Mouse (Mus musculus) heart, adult 2 months (tissue): ENCODE measurements around the gene Dcp1b. TPM values are rescaled to one million over a fixed set of nuclear protein-coding genes. Genes with fewer than 3 reads are reported as not detected.

Experiments used
- DNase-seq, 2 experiments: peaks; one replicate each; pipeline ENCODE4 v3.0.0; 2021
- H3K27ac ChIP-seq: fragments of 200-600 bp; 2 replicates; pipeline ENCODE4 v1.8.1; 2022
- H3K27me3 ChIP-seq: fragments of 200-500 bp; 2 replicates; pipeline ENCODE4 v1.6.1; 2012; ENCODE audit warnings: mild to moderate bottlenecking, low read length, inconsistent platforms, mixed read lengths; ENCODE audit not compliant: control insufficient read depth, insufficient read depth
- H3K36me3 ChIP-seq: fragments of 200-500 bp; 2 replicates; pipeline ENCODE4 v1.6.1; 2012; ENCODE audit warnings: low read length, inconsistent platforms; ENCODE audit not compliant: control insufficient read depth, insufficient read depth
- H3K4me1 ChIP-seq: fragments of 200-500 bp; 2 replicates; pipeline ENCODE4 v1.6.1; 2011; ENCODE audit warnings: low read length; ENCODE audit not compliant: control insufficient read depth, insufficient read depth
- H3K4me3 ChIP-seq: fragments of 200-600 bp; 2 replicates; pipeline ENCODE4 v1.8.1; 2022
- H3K79me2 ChIP-seq: fragments of 200-500 bp; replicated peaks from 2 replicates; pipeline ENCODE4 v1.6.1; 2012; ENCODE audit warnings: mild to moderate bottlenecking, inconsistent platforms, low read length, moderate library complexity, mixed read lengths; ENCODE audit not compliant: control insufficient read depth, insufficient read depth
- H3K9ac ChIP-seq: fragments of 200-500 bp; 2 replicates; pipeline ENCODE4 v1.6.1; 2012; ENCODE audit warnings: low read depth, mild to moderate bottlenecking, control low read depth, inconsistent platforms, low read length, mixed read lengths
- CTCF ChIP-seq: fragments of 200-600 bp; IDR thresholded peaks from 2 replicates; pipeline ENCODE4 v1.8.1; 2022; ENCODE audit warnings: antibody characterized with exemption, mild to moderate bottlenecking, moderate library complexity
- EP300 ChIP-seq: fragments of 200-500 bp; IDR thresholded peaks from 2 replicates; pipeline ENCODE4 v1.6.1; 2011; ENCODE audit warnings: low read depth, low read length, control low read depth; ENCODE audit not compliant: insufficient read depth
- POLR2A ChIP-seq: fragments of 200-500 bp; IDR thresholded peaks from 2 replicates; pipeline ENCODE4 v1.6.1; 2011; ENCODE audit warnings: mild to moderate bottlenecking, low read depth, low read length, control low read depth; ENCODE audit not compliant: insufficient read depth
- WGBS: fragments of 180-500 bp; shearing (Covaris S2); methylation state at CpG from one replicate; pipeline ENCODE4 v1.1.7; 2018; 5-methylcytosine and 5-hydroxymethylcytosine counted together
- intact Hi-C: fragments of 180-260 bp; cut with DNase I; formaldehyde crosslinking; loops from one replicate; pipeline ENCODE4 v1.15.1; 2025
- polyA plus RNA-seq: library from polyadenylated mRNA; depleted of rRNA; stranded (reverse); fragments of >200 nt; gene quantifications from 2 replicates; pipeline ENCODE4 v1.2.3, GENCODE M21; 2012
- total RNA-seq, 2 experiments: library from RNA; stranded (reverse); gene quantifications; 2 replicates each; pipeline ENCODE4 v1.2.3; 2021

Dcp1b gene
- total and polyA plus RNA-seq, 3 experiments = 2.6 to 4.8 (median 2.7) TPM

- TF ChIP-seq CTCF (no peak), POLR2A (no peak), EP300 (no peak)
- peak overlapping the region; percentile 74 for H3K4me3 ChIP-seq
- H3K36me3 ChIP-seq = peaks cover 21% of the 10 kb centered on the region
- peaks cover 10% of the 10 kb centered on the region for H3K4me1 ChIP-seq
- DNase-seq = no peak
- intact Hi-C loops = no loop called here
- peak overlapping the region; percentile 94 for H3K27ac ChIP-seq
- WGBS = 48% methylated on average over 12 of the region's 12 CpGs
- no peak overlapping the region for H3K9ac ChIP-seq
- H3K79me2 ChIP-seq = peaks cover 2% of the 10 kb centered on the region; the same call in 1 of the 2 replicates
- H3K27me3 ChIP-seq = no peaks in the 10 kb centered on the region
Observed at GRCm38 (mm10) chr6:119174307-119175074, 562 bp upstream of the Dcp1b start.

- Histone ChIP-seq H3K36me3 (peaks cover 23% of the 10 kb centered on the region), H3K9ac (no peak overlapping the region; the same call in 1 of the 2 replicates), H3K27me3 (no peaks in the 10 kb centered on the region), H3K79me2 (peaks cover 2% of the 10 kb centered on the region; the same call in 1 of the 2 replicates), H3K4me1 (peaks cover 10% of the 10 kb centered on the region), H3K4me3 (peak overlapping the region; percentile 74), H3K27ac (peak overlapping the region; percentile 94)
- TF ChIP-seq EP300 = no peak
- TF ChIP-seq POLR2A = no peak
- no peak for TF ChIP-seq CTCF
- intact Hi-C loops = no loop called here
- 37% methylated on average over 7 of the region's 7 CpGs for WGBS
- DNase-seq = no peak
Observed at GRCm38 (mm10) chr6:119176103-119176502, 1.1 kb downstream of the Dcp1b start.

- Histone ChIP-seq H3K4me3 (peak overlapping the region; percentile 6; the same call in 1 of the 2 replicates), H3K27ac (peak overlapping the region; percentile 94), H3K9ac (peak overlapping the region; percentile 30), H3K36me3 (peaks cover 25% of the 10 kb centered on the region), H3K4me1 (peaks cover 13% of the 10 kb centered on the region), H3K27me3 (no peaks in the 10 kb centered on the region), H3K79me2 (peaks cover 2% of the 10 kb centered on the region; the same call in 1 of the 2 replicates)
- WGBS = 12% methylated on average over 8 of the region's 8 CpGs
- TF ChIP-seq POLR2A = no peak
- TF ChIP-seq EP300 = no peak
- no peak for TF ChIP-seq CTCF
- intact Hi-C loops = no loop called here
- no peak for DNase-seq
Observed at GRCm38 (mm10) chr6:119177101-119177500, 2.0 kb downstream of the Dcp1b start.

GRCm38 (mm10) chr6:119180188-119180587 is 5.1 kb downstream of the Dcp1b start:
- peak; percentile 41; the same call in 1 of the 2 replicates for TF ChIP-seq POLR2A
- TF ChIP-seq CTCF = no peak
- TF ChIP-seq EP300 = peak; percentile 37; the same call in 1 of the 2 replicates
- no peaks in the 10 kb centered on the region for H3K27me3 ChIP-seq
- intact Hi-C loops = loop anchor here (1.0 kb wide), 1 partner anchor 13 kb away; no protein-coding TSS in a partner anchor
- DNase-seq = peak in 1 of 2 experiments; percentile 47
- peaks cover 7% of the 10 kb centered on the region; the same call in 1 of the 2 replicates for H3K79me2 ChIP-seq
- no peak overlapping the region for H3K4me3 ChIP-seq
- H3K27ac ChIP-seq = peak overlapping the region; percentile 80
- H3K36me3 ChIP-seq = peaks cover 27% of the 10 kb centered on the region
- no peak overlapping the region for H3K9ac ChIP-seq
- H3K4me1 ChIP-seq = peaks cover 23% of the 10 kb centered on the region
- WGBS = 64% methylated on average over 2 of the region's 2 CpGs

GRCm38 (mm10) chr6:119182211-119182610 is 7.2 kb downstream of the Dcp1b start:
- peaks cover 31% of the 10 kb centered on the region for H3K36me3 ChIP-seq
- TF ChIP-seq POLR2A (no peak), EP300 (no peak), CTCF (no peak)
- peaks cover 8% of the 10 kb centered on the region; the same call in 1 of the 2 replicates for H3K79me2 ChIP-seq
- WGBS = 72% methylated on average over 9 of the region's 9 CpGs
- 0 out of 2 replicates have a peak overlapping the region, but pooled peaks have one; percentile 22 for H3K9ac ChIP-seq
- DNase-seq = no peak
- peak overlapping the region; percentile 77 for H3K27ac ChIP-seq
- H3K4me3 ChIP-seq = no peak overlapping the region
- intact Hi-C loops = no loop called here
- peaks cover 18% of the 10 kb centered on the region for H3K4me1 ChIP-seq
- H3K27me3 ChIP-seq = no peaks in the 10 kb centered on the region

GRCm38 (mm10) chr6:119183781-119184180 is 8.7 kb downstream of the Dcp1b start:
- Histone ChIP-seq H3K4me1 (peaks cover 14% of the 10 kb centered on the region), H3K27me3 (no peaks in the 10 kb centered on the region), H3K27ac (peak overlapping the region; percentile 60), H3K4me3 (no peak overlapping the region), H3K79me2 (0 out of 2 replicates have a peak, but pooled peaks cover 6% of the 10 kb centered on the region), H3K36me3 (peaks cover 22% of the 10 kb centered on the region), H3K9ac (no peak overlapping the region)
- 60% methylated on average over 3 of the region's 3 CpGs for WGBS
- TF ChIP-seq EP300 = no peak
- no peak for TF ChIP-seq CTCF
- TF ChIP-seq POLR2A = no peak
- DNase-seq = no peak
- intact Hi-C loops = no loop called here
